Mouse (Mus musculus) 3T3-L1 (cell line): ENCODE results near the gene Ankle1.
A peak's percentile ranks its signal among the peaks of the same experiment; 100 is the strongest.

Experiments used
- DNase-seq: peaks from one replicate; pipeline ENCODE4 v3.0.0-alpha.2; 2015; ENCODE audit warnings: low read depth, low spot score

Gene Ankle1

GRCm38 (mm10) chr8:71381971-71382961, 23.5 kb upstream of the Ankle1 start:
- peak; percentile 92 for DNase-seq

- no peak for DNase-seq
These were observed 22.4 kb upstream of the Ankle1 start for GRCm38 (mm10) chr8:71383396-71383795.

- DNase-seq = no peak
These were observed 21.9 kb upstream of the Ankle1 start for GRCm38 (mm10) chr8:71383860-71384259.

GRCm38 (mm10) chr8:71385212-71385835, 20.5 kb upstream of the Ankle1 start:
- DNase-seq = no peak

- DNase-seq = no peak
These were observed 17.5 kb upstream of the Ankle1 start for GRCm38 (mm10) chr8:71388267-71388666.

- no peak for DNase-seq
These were observed 14.1 kb upstream of the Ankle1 start for GRCm38 (mm10) chr8:71391696-71392095.

GRCm38 (mm10) chr8:71392391-71392790, 13.4 kb upstream of the Ankle1 start:
- DNase-seq = no peak

- peak; percentile 48 for DNase-seq
These were observed 12.9 kb upstream of the Ankle1 start for GRCm38 (mm10) chr8:71392871-71393270.

GRCm38 (mm10) chr8:71394481-71394880, 11.3 kb upstream of the Ankle1 start:
- no peak for DNase-seq

GRCm38 (mm10) chr8:71395071-71395470, 10.7 kb upstream of the Ankle1 start:
- no peak for DNase-seq

- no peak for DNase-seq
These were observed 10.2 kb upstream of the Ankle1 start, which contains the start of gene Ushbp1 for GRCm38 (mm10) chr8:71395629-71396028. Gene Ushbp1, minus strand, starts transcription at chr8:71395802.

- peak; percentile 100 for DNase-seq
These were observed 9.0 kb upstream of the Ankle1 start, which contains the start of gene Babam1 for GRCm38 (mm10) chr8:71396639-71397305. Gene Babam1, plus strand, starts transcription at chr8:71396861.

GRCm38 (mm10) chr8:71397701-71398100, 8.1 kb upstream of the Ankle1 start:
- DNase-seq = no peak

- DNase-seq = no peak
These were observed 5.0 kb upstream of the Ankle1 start for GRCm38 (mm10) chr8:71400826-71401225.

GRCm38 (mm10) chr8:71401454-71401853, 4.4 kb upstream of the Ankle1 start:
- no peak for DNase-seq

GRCm38 (mm10) chr8:71402446-71402964, 3.3 kb upstream of the Ankle1 start:
- DNase-seq = no peak

GRCm38 (mm10) chr8:71403107-71403885, 2.5 kb upstream of the Ankle1 start:
- no peak for DNase-seq

GRCm38 (mm10) chr8:71404011-71404410, 1.8 kb upstream of the Ankle1 start:
- DNase-seq = no peak

- DNase-seq = peak; percentile 25
These were observed 859 bp upstream of the Ankle1 start for GRCm38 (mm10) chr8:71404951-71405351.

- peak; percentile 84 for DNase-seq
These were observed 547 bp downstream of the Ankle1 start for GRCm38 (mm10) chr8:71406099-71407015.
